Mouse (Mus musculus) brain, embryonic 14.5 days (tissue): ENCODE results near the gene Bmf. TPM values are rescaled to one million over a fixed set of nuclear protein-coding genes. Genes with fewer than 3 reads are reported as not detected.
A peak's percentile ranks its signal among the peaks of the same experiment; 100 is the strongest.

Experiments used
- DNase-seq: peaks from one replicate; pipeline ENCODE4 v3.0.0-alpha.2; 2011; ENCODE audit warnings: low read depth
- CTCF ChIP-seq: fragments of 200-500 bp; IDR thresholded peaks from 2 replicates; pipeline ENCODE4 v1.5.1; 2012; ENCODE audit warnings: inconsistent platforms, mild to moderate bottlenecking, moderate library complexity, borderline replicate concordance; ENCODE audit not compliant: insufficient read depth, insufficient read length; ENCODE audit errors: extremely low read depth
- POLR2A ChIP-seq: fragments of 200-500 bp; IDR thresholded peaks from 2 replicates; pipeline ENCODE4 v1.6.1; 2012; ENCODE audit warnings: mild to moderate bottlenecking, inconsistent platforms, borderline replicate concordance; ENCODE audit not compliant: poor library complexity, insufficient read depth, insufficient read length, severe bottlenecking; ENCODE audit errors: extremely low read depth
- polyA plus RNA-seq: library from polyadenylated mRNA; depleted of rRNA; stranded (reverse); fragments of >200 nt; gene quantifications from 2 replicates; pipeline ENCODE4 v1.2.3, GENCODE M21; 2012; rRNA removed

Gene Bmf
- polyA plus RNA-seq: 10.6 and 13.7 TPM in 2 replicates

GRCm38 (mm10) chr2:118549507-118550473 is at the start of gene Bmf:
Gene Bmf, minus strand, starts transcription at chr2:118549687.
- TF ChIP-seq POLR2A: peak; percentile 52
- TF ChIP-seq CTCF: no peak
- DNase-seq: peak; percentile 99

- peak; percentile 12 for DNase-seq
- TF ChIP-seq CTCF: no peak
- no peak for TF ChIP-seq POLR2A
Measured at GRCm38 (mm10) chr2:118599087-118599486, 49.6 kb upstream of the Bmf start.

- DNase-seq: peak; percentile 98
- TF ChIP-seq CTCF: no peak
- no peak for TF ChIP-seq POLR2A
Measured at GRCm38 (mm10) chr2:118597673-118598568, 48.4 kb upstream of the Bmf start, which contains the start of gene Bub1b. Gene Bub1b, plus strand, starts transcription at chr2:118598211.

GRCm38 (mm10) chr2:118591083-118591482 is 41.6 kb upstream of the Bmf start:
- DNase-seq: no peak
- TF ChIP-seq POLR2A (no peak), CTCF (no peak)

GRCm38 (mm10) chr2:118587686-118588085 is 38.2 kb upstream of the Bmf start:
- no peak for DNase-seq
- no peak for TF ChIP-seq CTCF
- no peak for TF ChIP-seq POLR2A

GRCm38 (mm10) chr2:118586013-118586412 is 36.5 kb upstream of the Bmf start:
- TF ChIP-seq POLR2A: no peak
- TF ChIP-seq CTCF: no peak
- no peak for DNase-seq

- DNase-seq: no peak
- no peak for TF ChIP-seq POLR2A
- TF ChIP-seq CTCF: no peak
Measured at GRCm38 (mm10) chr2:118573135-118573534, 23.6 kb upstream of the Bmf start.

GRCm38 (mm10) chr2:118572183-118572836 is 22.8 kb upstream of the Bmf start:
- no peak for DNase-seq
- TF ChIP-seq POLR2A (no peak), CTCF (no peak)

GRCm38 (mm10) chr2:118570939-118571338 is 21.5 kb upstream of the Bmf start:
- DNase-seq: no peak
- TF ChIP-seq POLR2A (no peak), CTCF (no peak)

- no peak for TF ChIP-seq CTCF
- TF ChIP-seq POLR2A: no peak
- DNase-seq: no peak
Measured at GRCm38 (mm10) chr2:118567179-118567578, 17.7 kb upstream of the Bmf start.

GRCm38 (mm10) chr2:118562431-118562830 is 12.9 kb upstream of the Bmf start:
- no peak for DNase-seq
- no peak for TF ChIP-seq CTCF
- no peak for TF ChIP-seq POLR2A

- no peak for TF ChIP-seq CTCF
- no peak for TF ChIP-seq POLR2A
- DNase-seq: no peak
Measured at GRCm38 (mm10) chr2:118562015-118562414, 12.5 kb upstream of the Bmf start.
